Mouse (Mus musculus) MEL (cell line): ENCODE results near the gene Gm20521. TPM values are rescaled to one million over a fixed set of nuclear protein-coding genes. Genes with fewer than 3 reads are reported as not detected.

Experiments
- DNase-seq: peaks from one replicate; pipeline ENCODE4 v3.0.0; 2011; ENCODE audit warnings: low read depth, low spot score
- H3K27ac ChIP-seq: 2 replicates; pipeline ENCODE4 v1.5.1; 2012; ENCODE audit warnings: low read depth, mild to moderate bottlenecking, control low read depth, low read length, moderate library complexity; ENCODE audit not compliant: control insufficient read depth
- H3K27me3 ChIP-seq, 2 experiments: fragments of 150-350 bp in 1 of 2; sonication (generic) in 1 of 2; 2 replicates each; pipeline ENCODE4 v1.6.1; 2012; ENCODE audit warnings: low read length in 2 of 2, mild to moderate bottlenecking in 2 of 2, improper control_type of control experiment in 1 of 2, moderate library complexity in 1 of 2; ENCODE audit not compliant: insufficient read depth in 2 of 2, control insufficient read depth in 1 of 2
- H3K36me3 ChIP-seq, 2 experiments: 2 replicates each; pipeline ENCODE4 v1.6.1; 2012 to 2014; ENCODE audit warnings: low read length in 2 of 2, improper control_type of control experiment in 1 of 2, inconsistent platforms in 1 of 2, mild to moderate bottlenecking in 1 of 2; ENCODE audit not compliant: insufficient read depth in 2 of 2, control insufficient read depth in 1 of 2
- H3K4me1 ChIP-seq, 2 experiments: fragments of 150-350 bp in 1 of 2; sonication (generic) in 1 of 2; 2 replicates each; pipeline ENCODE4 v1.6.1; 2012; ENCODE audit warnings: low read length in 2 of 2, improper control_type of control experiment in 1 of 2, mild to moderate bottlenecking in 1 of 2; ENCODE audit not compliant: insufficient read depth in 2 of 2, control insufficient read depth in 1 of 2
- H3K4me3 ChIP-seq, 2 experiments: fragments of 150-350 bp in 1 of 2; sonication (generic) in 1 of 2; 2 replicates each; pipeline ENCODE4 v1.5.1; 2012; ENCODE audit warnings: low read depth in 2 of 2, low read length in 2 of 2, mild to moderate bottlenecking in 2 of 2, moderate library complexity in 2 of 2, control low read depth in 1 of 2, improper control_type of control experiment in 1 of 2; ENCODE audit not compliant: control insufficient read depth in 1 of 2, insufficient read depth in 1 of 2
- H3K79me2 ChIP-seq: 2 replicates; pipeline ENCODE4 v1.6.1; 2012; ENCODE audit warnings: mild to moderate bottlenecking, low read length, moderate library complexity; ENCODE audit not compliant: control insufficient read depth, poor library complexity, insufficient read depth
- H3K9ac ChIP-seq: 2 replicates; pipeline ENCODE4 v1.6.1; 2012; ENCODE audit warnings: low read depth, mild to moderate bottlenecking, control low read depth, low read length, moderate library complexity; ENCODE audit not compliant: control insufficient read depth, poor library complexity, severe bottlenecking
- H3K9me3 ChIP-seq: fragments of 150-350 bp; sonication (generic); replicated peaks from 2 replicates; pipeline ENCODE4 v1.6.1; 2012; ENCODE audit warnings: mild to moderate bottlenecking, low read length, improper control_type of control experiment, moderate library complexity; ENCODE audit not compliant: insufficient read depth
- CHD1 ChIP-seq: IDR thresholded peaks from 2 replicates; pipeline ENCODE4 v1.6.1; 2012; ENCODE audit warnings: low read depth, mild to moderate bottlenecking, inconsistent platforms, low read length, improper control_type of control experiment
- ELF1 ChIP-seq: IDR thresholded peaks from 2 replicates; pipeline ENCODE4 v1.6.1; 2014; ENCODE audit warnings: low read depth, mild to moderate bottlenecking, inconsistent platforms, low read length, improper control_type of control experiment, moderate library complexity
- EP300 ChIP-seq, 2 experiments: IDR thresholded peaks; 2 replicates each; pipeline ENCODE4 v1.6.1; 2011; ENCODE audit warnings: improper control_type of control experiment in 2 of 2, low read length in 2 of 2, low read depth in 1 of 2, mild to moderate bottlenecking in 1 of 2
- ETS1 ChIP-seq: IDR thresholded peaks from 2 replicates; pipeline ENCODE4 v1.6.1; 2012; ENCODE audit warnings: low read depth, mild to moderate bottlenecking, inconsistent platforms, low read length, improper control_type of control experiment, moderate library complexity
- GABPA ChIP-seq: IDR thresholded peaks from 2 replicates; pipeline ENCODE4 v1.6.1; 2012; ENCODE audit warnings: low read depth, mild to moderate bottlenecking, inconsistent platforms, low read length, improper control_type of control experiment, moderate library complexity
- GATA1 ChIP-seq: IDR thresholded peaks from 2 replicates; pipeline ENCODE4 v1.6.1; 2011; ENCODE audit warnings: low read depth, low read length, improper control_type of control experiment
- HCFC1 ChIP-seq: IDR thresholded peaks from 2 replicates; pipeline ENCODE4 v1.6.1; 2012; ENCODE audit warnings: low read depth, mild to moderate bottlenecking, inconsistent platforms, low read length, improper control_type of control experiment, moderate library complexity
- MAFK ChIP-seq: IDR thresholded peaks from 2 replicates; pipeline ENCODE4 v1.6.1; 2011; ENCODE audit warnings: low read depth, mild to moderate bottlenecking, low read length, improper control_type of control experiment, borderline replicate concordance
- MEF2A ChIP-seq: IDR thresholded peaks from 2 replicates; pipeline ENCODE4 v1.6.1; 2014; ENCODE audit warnings: low read depth, mild to moderate bottlenecking, inconsistent platforms, low read length, improper control_type of control experiment; ENCODE audit not compliant: poor library complexity, insufficient replicate concordance, severe bottlenecking; ENCODE audit errors: extremely low read depth
- MXI1 ChIP-seq: IDR thresholded peaks from 2 replicates; pipeline ENCODE4 v1.6.1; 2011; ENCODE audit warnings: mild to moderate bottlenecking, low read depth, low read length, improper control_type of control experiment
- MYC ChIP-seq: IDR thresholded peaks from 2 replicates; pipeline ENCODE4 v1.6.1; 2011; ENCODE audit warnings: low read depth, mild to moderate bottlenecking, low read length, improper control_type of control experiment, moderate library complexity
- POLR2AphosphoS2 ChIP-seq: IDR thresholded peaks from 2 replicates; pipeline ENCODE4 v1.6.1; 2011; ENCODE audit warnings: low read length, improper control_type of control experiment
- SIN3A ChIP-seq: IDR thresholded peaks from 2 replicates; pipeline ENCODE4 v1.6.1; 2012; ENCODE audit warnings: low read length, improper control_type of control experiment, inconsistent platforms
- SMC3 ChIP-seq: IDR thresholded peaks from 2 replicates; pipeline ENCODE4 v1.6.1; 2011; ENCODE audit warnings: low read depth, low read length, improper control_type of control experiment
- TAL1 ChIP-seq: IDR thresholded peaks from 2 replicates; pipeline ENCODE4 v1.6.1; 2012; ENCODE audit warnings: mild to moderate bottlenecking, inconsistent platforms, low read length, moderate library complexity, mixed read lengths
- TBP ChIP-seq: IDR thresholded peaks from 2 replicates; pipeline ENCODE4 v1.8.0; 2011; ENCODE audit warnings: low read depth, low read length, improper control_type of control experiment
- TCF12 ChIP-seq: IDR thresholded peaks from 2 replicates; pipeline ENCODE4 v1.6.1; 2014; ENCODE audit warnings: low read depth, mild to moderate bottlenecking, inconsistent platforms, low read length, improper control_type of control experiment, moderate library complexity
- USF1 ChIP-seq: IDR thresholded peaks from 2 replicates; pipeline ENCODE4 v1.6.1; 2014; ENCODE audit warnings: low read depth, mild to moderate bottlenecking, inconsistent platforms, low read length, improper control_type of control experiment, moderate library complexity
- USF2 ChIP-seq, 2 experiments: IDR thresholded peaks; 2 replicates each; pipeline ENCODE4 v1.6.1; 2011 to 2012; ENCODE audit warnings: improper control_type of control experiment in 2 of 2, low read length in 2 of 2, borderline replicate concordance in 1 of 2, inconsistent platforms in 1 of 2, low read depth in 1 of 2, mild to moderate bottlenecking in 1 of 2; ENCODE audit not compliant: insufficient read depth in 1 of 2
- ZKSCAN1 ChIP-seq: IDR thresholded peaks from 2 replicates; pipeline ENCODE4 v1.6.1; 2012; ENCODE audit warnings: low read depth, mild to moderate bottlenecking, inconsistent platforms, low read length, improper control_type of control experiment, moderate library complexity
- ZNF384 ChIP-seq: IDR thresholded peaks from 2 replicates; pipeline ENCODE4 v1.6.1; 2012; ENCODE audit warnings: low read depth, mild to moderate bottlenecking, inconsistent platforms, low read length, improper control_type of control experiment
- polyA plus RNA-seq, 2 experiments: library from polyadenylated mRNA; stranded (reverse) in 1 of 2; unstranded in 1 of 2; fragments of >175 nt in 1 of 2; fragments of >200 nt in 1 of 2; gene quantifications; 2 replicates each; pipeline versions ENCODE4 v1.2.1 to v1.2.4; 2012; ENCODE audit warnings: low replicate concordance in 2 of 2, low read depth in 1 of 2; ENCODE audit not compliant: insufficient read length in 2 of 2, insufficient read depth in 1 of 2, missing spikeins in 1 of 2
- total RNA-seq: library from RNA; depleted of rRNA; stranded (reverse); fragments of 300-350 nt; gene quantifications from 2 replicates; pipeline ENCODE4 v1.2.3, GENCODE M21; 2012

Gene Gm20521
- total and polyA plus RNA-seq, 3 experiments: 0.58 to 3.4 TPM; not detected in 1

DNA sequence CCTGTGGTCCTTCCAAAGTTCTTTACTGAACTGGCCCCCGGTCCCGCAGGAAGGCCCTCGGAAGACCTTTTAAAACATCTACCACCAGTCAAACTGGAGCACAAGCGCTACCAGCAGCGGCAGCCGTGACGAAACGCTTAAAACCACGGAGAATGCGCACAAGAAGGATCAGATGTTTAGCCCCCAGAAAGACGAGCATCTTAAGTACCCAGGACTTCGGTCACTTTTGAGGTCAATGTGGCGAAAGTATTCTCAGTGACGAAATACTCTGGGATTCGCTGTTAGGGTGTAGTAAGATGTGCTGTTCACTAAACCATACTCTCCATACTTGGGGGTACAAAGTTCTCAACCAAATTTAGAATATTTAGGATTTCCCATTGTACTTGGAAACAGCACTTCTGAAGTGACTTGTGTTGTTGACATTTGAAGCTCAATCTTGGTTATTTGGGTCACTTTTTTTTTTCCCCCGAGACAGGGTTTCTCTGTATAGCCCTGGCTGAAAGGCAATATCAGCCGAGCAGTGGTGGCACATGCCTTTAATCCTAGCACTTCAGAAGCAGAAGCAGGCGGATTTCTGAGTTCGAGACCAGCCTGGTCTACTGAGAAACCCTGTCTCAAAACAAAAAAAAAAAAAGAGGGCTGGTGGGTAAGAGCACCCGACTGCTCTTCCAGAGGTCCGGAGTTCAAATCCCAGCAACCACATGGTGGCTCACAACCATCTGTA lies 18.8 kb upstream of the Gm20521 start (continued):
- TF ChIP-seq POLR2AphosphoS2 (no peak), MAFK (no peak), GABPA (no peak)

DNA sequence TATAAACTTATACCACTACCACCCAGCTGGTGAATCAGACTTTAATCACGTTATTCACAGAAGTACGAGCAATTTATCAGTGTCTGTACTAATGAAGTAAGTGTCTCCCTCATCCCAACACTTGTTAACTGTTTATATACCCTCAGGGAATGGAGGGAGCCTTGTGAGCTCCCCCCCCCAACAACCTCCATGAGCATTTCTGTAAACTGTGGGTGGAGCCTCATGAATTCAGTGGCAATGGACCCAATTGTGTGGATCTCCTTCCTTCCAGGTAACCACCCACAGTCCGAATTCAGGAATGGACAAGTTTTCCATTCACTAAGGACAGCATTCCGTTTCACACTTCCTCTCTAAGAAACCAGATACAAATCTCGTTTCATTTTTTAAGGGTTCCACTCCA lies 17.6 kb upstream of the Gm20521 start:
- Histone ChIP-seq H3K4me1 (peaks cover 19 to 27% of the 10 kb centered on the region in 2 experiments), H3K9me3 (no peaks in the 10 kb centered on the region), H3K79me2 (no peaks in the 10 kb centered on the region; the same call in 1 of the 2 replicates), H3K27me3 (no peaks in the 10 kb centered on the region)
- peak; percentile 25 for DNase-seq
- TF ChIP-seq CHD1: 0 out of 2 replicates have a peak, but pooled peaks have one; percentile 45
- no peak for TF ChIP-seq USF1
- 0 out of 4 replicates have a peak, but pooled peaks of 1 of the 2 experiments have one; percentile 6 for TF ChIP-seq EP300 (IDR thresholded peaks at IDR 0.05; ENCODE audit: low read depth in 1 of 2, low read length in 2 of 2)
- TF ChIP-seq, all 39 proteins: peak for 2
- Histone ChIP-seq H3K36me3 (peaks cover 0 to 21% of the 10 kb centered on the region in 2 experiments; a peak in 2 of 4 replicates), H3K27ac (peak overlapping the region; percentile 9; the same call in 1 of the 2 replicates), H3K9ac (no peak overlapping the region), H3K4me3 (peak overlapping the region in 1 of 2 experiments; percentile 19; a peak in 1 of 4 replicates)

DNA sequence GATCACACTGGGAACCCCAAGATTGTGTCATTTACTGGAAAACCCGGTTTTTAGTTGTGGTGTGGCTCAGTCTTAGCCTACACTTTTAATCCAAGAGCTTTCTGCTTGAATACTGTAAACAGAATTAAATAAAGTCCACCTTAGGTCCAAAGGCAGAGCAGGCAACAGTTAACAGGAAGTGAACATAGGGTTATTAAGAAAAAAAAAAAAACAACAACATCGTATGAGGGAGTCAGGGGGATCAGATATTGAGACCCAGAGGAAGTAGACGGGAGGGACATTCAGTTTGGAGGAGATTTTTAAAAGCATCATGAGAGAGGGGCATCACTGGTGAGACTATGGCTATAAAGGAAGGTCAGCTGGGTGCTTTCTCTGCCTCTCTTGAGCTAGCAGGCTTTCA lies 17.0 kb upstream of the Gm20521 start:
- Histone ChIP-seq H3K36me3 (peaks cover 0 to 21% of the 10 kb centered on the region in 2 experiments; a peak in 2 of 4 replicates), H3K27me3 (no peaks in the 10 kb centered on the region), H3K27ac (peak overlapping the region; percentile 39; the same call in 1 of the 2 replicates), H3K4me3 (peak overlapping the region; percentile 3 to 4; a peak in 1 of 4 replicates), H3K9ac (peak overlapping the region; percentile 23; the same call in 1 of the 2 replicates), H3K9me3 (no peaks in the 10 kb centered on the region), H3K4me1 (peaks cover 19 to 27% of the 10 kb centered on the region in 2 experiments), H3K79me2 (no peaks in the 10 kb centered on the region; the same call in 1 of the 2 replicates)
- peak; percentile 51 for DNase-seq
- TF ChIP-seq TAL1 (no peak), GATA1 (no peak), ZKSCAN1 (no peak), EP300 (IDR thresholded peaks at IDR 0.05; ENCODE audit: low read depth in 1 of 2, low read length in 2 of 2) (0 out of 4 replicates have a peak, but pooled peaks of 1 of the 2 experiments have one; percentile 26), MXI1 (no peak), SIN3A (peak; percentile 50; the same call in 1 of the 2 replicates), TCF12 (no peak), ELF1 (peak; percentile 70), MYC (peak; percentile 37; the same call in 1 of the 2 replicates), SMC3 (no peak), ETS1 (no peak), TBP (no peak), HCFC1 (0 out of 2 replicates have a peak, but pooled peaks have one; percentile 28), USF1 (no peak), ZNF384 (peak; percentile 93), MEF2A (no peak), USF2 (IDR thresholded peaks at IDR 0.05; ENCODE audit: borderline replicate concordance in 1 of 2, insufficient read depth in 1 of 2, low read depth in 1 of 2, low read length in 2 of 2) (no peak)
